Mouse (Mus musculus) small intestine, adult 2 months (tissue): ENCODE measurements around the gene Slc9a5.

Source experiments
- CTCF ChIP-seq: fragments of 200-500 bp; IDR thresholded peaks from 2 replicates; pipeline ENCODE4 v1.5.1; 2012; ENCODE audit warnings: low read depth, mild to moderate bottlenecking, control low read depth, inconsistent platforms, low read length, moderate library complexity, mixed read lengths; ENCODE audit not compliant: insufficient replicate concordance, insufficient read length; ENCODE audit errors: extremely low read depth
- POLR2A ChIP-seq: fragments of 200-500 bp; IDR thresholded peaks from 2 replicates; pipeline ENCODE4 v1.6.1; 2012; ENCODE audit warnings: low read depth, mild to moderate bottlenecking, control low read depth, inconsistent platforms, low read length, moderate library complexity

GRCm38 (mm10) chr8:105315073-105315769 is 33.4 kb upstream of the Slc9a5 start:
- TF ChIP-seq CTCF (no peak), POLR2A (no peak)
